Mouse (Mus musculus) heart, adult 18-20 months (tissue): ENCODE measurements around the gene Homer2. TPM values are rescaled to one million over a fixed set of nuclear protein-coding genes. Genes with fewer than 3 reads are reported as not detected.

Experiments used
- DNase-seq, 2 experiments: peaks; one replicate each; pipeline ENCODE4 v3.0.0; 2021 to 2022; ENCODE audit warnings: mixed read lengths in 1 of 2
- total RNA-seq, 2 experiments: library from RNA; stranded (reverse); gene quantifications; 2 replicates each; pipeline ENCODE4 v1.2.3; 2021

Homer2 gene
- total RNA-seq, 2 experiments from 2014 or later = 83.1 to 84.1 TPM

- peak in 1 of 2 experiments; percentile 14 for DNase-seq
These were observed 53.3 kb downstream of the Homer2 start for GRCm38 (mm10) chr7:81653988-81654387.

GRCm38 (mm10) chr7:81652296-81652695 lies 55.0 kb downstream of the Homer2 start:
- DNase-seq = no peak

- no peak for DNase-seq
These were observed 56.0 kb downstream of the Homer2 start for GRCm38 (mm10) chr7:81651284-81651683.

- no peak for DNase-seq
These were observed 58.1 kb downstream of the Homer2 start for GRCm38 (mm10) chr7:81649270-81649669.

GRCm38 (mm10) chr7:81647959-81648358 lies 59.4 kb downstream of the Homer2 start:
- no peak for DNase-seq

GRCm38 (mm10) chr7:81644551-81645235 lies 62.6 kb downstream of the Homer2 start:
- DNase-seq = peak in 1 of 2 experiments; percentile 27

- DNase-seq = peak; percentile 24 to 29
These were observed 66.2 kb downstream of the Homer2 start for GRCm38 (mm10) chr7:81641101-81641500.

GRCm38 (mm10) chr7:81632586-81632985 lies 74.7 kb downstream of the Homer2 start:
- DNase-seq = no peak

GRCm38 (mm10) chr7:81631261-81631660 lies 76.1 kb downstream of the Homer2 start:
- DNase-seq = no peak

GRCm38 (mm10) chr7:81626460-81626859 lies 80.9 kb downstream of the Homer2 start:
- no peak for DNase-seq

GRCm38 (mm10) chr7:81623767-81624166 lies 83.6 kb downstream of the Homer2 start:
- no peak for DNase-seq

- DNase-seq = peak in 1 of 2 experiments; percentile 10
These were observed 84.5 kb downstream of the Homer2 start for GRCm38 (mm10) chr7:81622793-81623192.

- DNase-seq = no peak
These were observed 92.3 kb downstream of the Homer2 start for GRCm38 (mm10) chr7:81615031-81615430.

GRCm38 (mm10) chr7:81612856-81613635 lies 94.3 kb downstream of the Homer2 start:
- peak in 1 of 2 experiments; percentile 20 for DNase-seq

GRCm38 (mm10) chr7:81610125-81610524 lies 97.2 kb downstream of the Homer2 start:
- peak in 1 of 2 experiments; percentile 34 for DNase-seq

- no peak for DNase-seq
These were observed 100.9 kb downstream of the Homer2 start for GRCm38 (mm10) chr7:81606452-81606851.

- no peak for DNase-seq
These were observed 101.8 kb downstream of the Homer2 start for GRCm38 (mm10) chr7:81605489-81605888.

- DNase-seq = no peak
These were observed 102.3 kb downstream of the Homer2 start for GRCm38 (mm10) chr7:81604991-81605390.

GRCm38 (mm10) chr7:81599379-81600280 lies 107.7 kb downstream of the Homer2 start:
- DNase-seq = no peak

GRCm38 (mm10) chr7:81597660-81598059 lies 109.7 kb downstream of the Homer2 start:
- DNase-seq = no peak

- no peak for DNase-seq
These were observed 111.2 kb downstream of the Homer2 start for GRCm38 (mm10) chr7:81596086-81596485.

- no peak for DNase-seq
These were observed 112.3 kb downstream of the Homer2 start for GRCm38 (mm10) chr7:81595056-81595455.
